Mouse (Mus musculus): ENCODE data around the gene Cpne2.

Cpne2 gene

GRCm38 (mm10) chr8:94532873-94533671, at the start of gene Cpne2:
Gene Cpne2, plus strand, starts transcription at chr8:94532990.
- in situ Hi-C loops (cut with MboI; ENCODE audit: low pct_unique_long_range_greater_than_20kb in 1 of 2, low sequenced_read_pairs in 2 of 2, unreplicated experiment in 1 of 2), result no loop called here

- in situ Hi-C loops (cut with MboI; ENCODE audit: low pct_unique_long_range_greater_than_20kb in 1 of 2, low sequenced_read_pairs in 2 of 2, unreplicated experiment in 1 of 2), result no loop called here
These were observed 47.5 kb upstream of the Cpne2 start for GRCm38 (mm10) chr8:94485288-94485687.

- in situ Hi-C loops (cut with MboI; ENCODE audit: low pct_unique_long_range_greater_than_20kb in 1 of 2, low sequenced_read_pairs in 2 of 2, unreplicated experiment in 1 of 2), result no loop called here
These were observed 46.9 kb upstream of the Cpne2 start for GRCm38 (mm10) chr8:94485882-94486281.

GRCm38 (mm10) chr8:94488016-94488415, 44.8 kb upstream of the Cpne2 start:
- in situ Hi-C loops (cut with MboI; ENCODE audit: low pct_unique_long_range_greater_than_20kb in 1 of 2, low sequenced_read_pairs in 2 of 2, unreplicated experiment in 1 of 2), result no loop called here

- in situ Hi-C loops (cut with MboI; ENCODE audit: low pct_unique_long_range_greater_than_20kb in 1 of 2, low sequenced_read_pairs in 2 of 2, unreplicated experiment in 1 of 2), result loop anchor here (5.0 to 10.0 kb wide), 3 partner anchors 155 to 205 kb away; partner anchors contain the start of gene Pllp (in 1 of the 2)
These were observed 42.8 kb upstream of the Cpne2 start for GRCm38 (mm10) chr8:94489809-94490483.

GRCm38 (mm10) chr8:94492021-94492681, 40.6 kb upstream of the Cpne2 start:
- in situ Hi-C loops (cut with MboI; ENCODE audit: low pct_unique_long_range_greater_than_20kb in 1 of 2, low sequenced_read_pairs in 2 of 2, unreplicated experiment in 1 of 2), result loop anchor here (5.0 to 10.0 kb wide), 3 partner anchors 157 to 203 kb away; partner anchors contain the start of gene Pllp (in 1 of the 2)

- in situ Hi-C loops (cut with MboI; ENCODE audit: low pct_unique_long_range_greater_than_20kb in 1 of 2, low sequenced_read_pairs in 2 of 2, unreplicated experiment in 1 of 2), result loop anchor here (5.0 to 10.0 kb wide), 3 partner anchors 158 to 202 kb away; partner anchors contain the start of gene Pllp (in 1 of the 2)
These were observed 39.5 kb upstream of the Cpne2 start for GRCm38 (mm10) chr8:94493240-94493639.

- in situ Hi-C loops (cut with MboI; ENCODE audit: low pct_unique_long_range_greater_than_20kb in 1 of 2, low sequenced_read_pairs in 2 of 2, unreplicated experiment in 1 of 2), result no loop called here
These were observed 17.2 kb upstream of the Cpne2 start for GRCm38 (mm10) chr8:94515430-94516208.

GRCm38 (mm10) chr8:94516209-94516593, 16.6 kb upstream of the Cpne2 start:
- in situ Hi-C loops (cut with MboI; ENCODE audit: low pct_unique_long_range_greater_than_20kb in 1 of 2, low sequenced_read_pairs in 2 of 2, unreplicated experiment in 1 of 2), result no loop called here

GRCm38 (mm10) chr8:94516766-94517165, 16.0 kb upstream of the Cpne2 start:
- in situ Hi-C loops (cut with MboI; ENCODE audit: low pct_unique_long_range_greater_than_20kb in 1 of 2, low sequenced_read_pairs in 2 of 2, unreplicated experiment in 1 of 2), result no loop called here

- in situ Hi-C loops (cut with MboI; ENCODE audit: low pct_unique_long_range_greater_than_20kb in 1 of 2, low sequenced_read_pairs in 2 of 2, unreplicated experiment in 1 of 2), result no loop called here
These were observed 14.5 kb upstream of the Cpne2 start for GRCm38 (mm10) chr8:94518331-94518730.

GRCm38 (mm10) chr8:94519021-94519420, 13.8 kb upstream of the Cpne2 start:
- in situ Hi-C loops (cut with MboI; ENCODE audit: low pct_unique_long_range_greater_than_20kb in 1 of 2, low sequenced_read_pairs in 2 of 2, unreplicated experiment in 1 of 2), result no loop called here

- in situ Hi-C loops (cut with MboI; ENCODE audit: low pct_unique_long_range_greater_than_20kb in 1 of 2, low sequenced_read_pairs in 2 of 2, unreplicated experiment in 1 of 2), result no loop called here
These were observed 11.3 kb upstream of the Cpne2 start for GRCm38 (mm10) chr8:94521481-94521880.

- in situ Hi-C loops (cut with MboI; ENCODE audit: low pct_unique_long_range_greater_than_20kb in 1 of 2, low sequenced_read_pairs in 2 of 2, unreplicated experiment in 1 of 2), result no loop called here
These were observed 10.3 kb upstream of the Cpne2 start for GRCm38 (mm10) chr8:94522482-94522881.

GRCm38 (mm10) chr8:94524554-94524953, 8.2 kb upstream of the Cpne2 start:
- in situ Hi-C loops (cut with MboI; ENCODE audit: low pct_unique_long_range_greater_than_20kb in 1 of 2, low sequenced_read_pairs in 2 of 2, unreplicated experiment in 1 of 2), result no loop called here

GRCm38 (mm10) chr8:94527178-94527577, 5.6 kb upstream of the Cpne2 start:
- in situ Hi-C loops (cut with MboI; ENCODE audit: low pct_unique_long_range_greater_than_20kb in 1 of 2, low sequenced_read_pairs in 2 of 2, unreplicated experiment in 1 of 2), result no loop called here

- in situ Hi-C loops (cut with MboI; ENCODE audit: low pct_unique_long_range_greater_than_20kb in 1 of 2, low sequenced_read_pairs in 2 of 2, unreplicated experiment in 1 of 2), result no loop called here
These were observed 4.5 kb upstream of the Cpne2 start for GRCm38 (mm10) chr8:94528245-94528644.

- in situ Hi-C loops (cut with MboI; ENCODE audit: low pct_unique_long_range_greater_than_20kb in 1 of 2, low sequenced_read_pairs in 2 of 2, unreplicated experiment in 1 of 2), result no loop called here
These were observed 2.9 kb upstream of the Cpne2 start for GRCm38 (mm10) chr8:94529875-94530274.

Data from mouse embryonic stem cell (cell line).